Mouse (Mus musculus): ENCODE measurements around the gene Dmrt1. TPM values are rescaled to one million over a fixed set of nuclear protein-coding genes. Genes with fewer than 3 reads are reported as not detected.
A peak's percentile ranks its signal among the peaks of the same experiment; 100 is the strongest.
"Not testable (repeated sequence)": the region's sequence is repeated elsewhere in the genome, so short reads cannot be mapped to it uniquely, and the experiment has no call there.

Gene Dmrt1
- total and polyA plus RNA-seq, 3 experiments, result not detected

DNA sequence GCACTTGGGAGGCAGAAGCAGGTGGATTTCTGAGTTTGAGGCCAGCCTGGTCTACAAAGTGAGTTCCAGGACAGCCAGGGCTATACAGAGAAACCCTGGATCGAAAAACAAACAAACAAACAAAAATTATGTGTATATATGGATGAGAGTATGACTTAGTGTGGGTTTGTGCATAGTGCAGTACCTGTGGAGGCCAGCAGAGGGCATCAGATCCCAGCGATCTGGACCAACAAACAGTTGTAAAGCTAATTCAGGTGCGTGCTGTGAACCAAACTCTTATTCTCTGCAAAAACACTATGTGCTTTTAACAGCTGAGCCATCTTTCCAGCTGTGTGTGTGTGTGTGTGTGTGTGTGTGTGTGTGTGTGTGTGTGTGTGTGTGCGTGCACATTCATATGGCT, 29.6 kb upstream of the Dmrt1 start:
- TF ChIP-seq SMC3 (IDR thresholded peaks at IDR 0.05; ENCODE audit: low read depth, low read length) (peak; percentile 52), RAD21 (IDR thresholded peaks at IDR 0.05; ENCODE audit: low read depth, low read length) (peak; percentile 45), CTCF (IDR thresholded peaks at IDR 0.05 in 2 of 3, conservative IDR thresholded peaks at IDR 0.05 in 1 of 3; ENCODE audit: control insufficient read depth in 1 of 3, insufficient read depth in 1 of 3, low read depth in 2 of 3, low read length in 3 of 3, poor library complexity in 1 of 3, severe bottlenecking in 1 of 3) (peak; percentile 55 to 76 (median 68))
- H3K4me3 ChIP-seq (ENCODE audit: control insufficient read depth in 1 of 2, insufficient read depth in 1 of 2, low read depth in 2 of 2, low read length in 2 of 2); H3K9ac ChIP-seq (ENCODE audit: control insufficient read depth, low read depth, low read length, poor library complexity, severe bottlenecking); H3K36me3 ChIP-seq (ENCODE audit: control insufficient read depth in 1 of 2, insufficient read depth in 2 of 2, low read length in 2 of 2); H3K9me3 ChIP-seq (replicated peaks; ENCODE audit: insufficient read depth, low read length); H3K79me2 ChIP-seq (ENCODE audit: control insufficient read depth, insufficient read depth, low read length, poor library complexity); H3K27me3 ChIP-seq (ENCODE audit: control insufficient read depth in 1 of 2, insufficient read depth in 2 of 2, low read length in 2 of 2); H3K27ac ChIP-seq (ENCODE audit: control insufficient read depth, low read depth, low read length); H3K4me1 ChIP-seq (ENCODE audit: control insufficient read depth in 1 of 2, insufficient read depth in 2 of 2, low read length in 2 of 2): not testable (repeated sequence)
- DNase-seq (ENCODE audit: low read depth, low spot score), result peak; percentile 21

DNA sequence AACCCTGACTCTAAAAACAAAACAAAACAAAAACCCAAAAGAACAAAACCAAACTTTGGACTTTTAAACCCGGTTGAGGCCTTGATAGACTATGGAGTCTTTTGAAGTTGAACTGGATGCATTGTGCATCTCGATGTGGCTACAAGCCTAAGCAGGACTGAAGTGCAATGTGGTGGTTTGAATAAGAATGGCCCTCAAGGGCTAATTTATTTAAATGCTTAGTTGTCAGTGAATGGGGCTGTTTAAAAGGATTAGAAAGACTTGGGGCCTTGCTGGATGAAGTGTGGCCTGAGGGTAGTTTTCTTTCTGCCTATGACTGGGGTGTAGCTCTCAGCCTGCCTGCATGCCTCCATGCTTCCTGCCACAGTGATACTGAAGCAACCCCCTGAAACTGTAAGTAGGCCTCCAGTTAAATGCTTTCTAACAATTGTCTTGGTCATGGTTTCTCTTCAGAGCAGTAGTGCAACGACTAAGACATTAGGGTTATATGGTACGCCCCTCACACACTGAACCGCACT, 26.2 kb upstream of the Dmrt1 start:
- TF ChIP-seq GATA1 (IDR thresholded peaks at IDR 0.05; ENCODE audit: low read depth, low read length), result no peak
- TF ChIP-seq SIN3A (IDR thresholded peaks at IDR 0.05; ENCODE audit: low read length), result no peak
- TF ChIP-seq CTCF (IDR thresholded peaks at IDR 0.05 in 2 of 3, conservative IDR thresholded peaks at IDR 0.05 in 1 of 3; ENCODE audit: control insufficient read depth in 1 of 3, insufficient read depth in 1 of 3, low read depth in 2 of 3, low read length in 3 of 3, poor library complexity in 1 of 3, severe bottlenecking in 1 of 3), result no peak
- TF ChIP-seq KAT2A (conservative IDR thresholded peaks at IDR 0.05; ENCODE audit: low read depth, low read length), result no peak
- TF ChIP-seq TCF12 (IDR thresholded peaks at IDR 0.05; ENCODE audit: low read depth, low read length), result no peak
- TF ChIP-seq RCOR1 (IDR thresholded peaks at IDR 0.05; ENCODE audit: low read depth, low read length), result no peak
- TF ChIP-seq POLR2AphosphoS2 (IDR thresholded peaks at IDR 0.05; ENCODE audit: low read length), result no peak
- no peak for TF ChIP-seq SMC3 (IDR thresholded peaks at IDR 0.05; ENCODE audit: low read depth, low read length)
- H3K4me3 ChIP-seq (ENCODE audit: control insufficient read depth in 1 of 2, insufficient read depth in 1 of 2, low read depth in 2 of 2, low read length in 2 of 2), result no peak overlapping the region
- H3K27ac ChIP-seq (ENCODE audit: control insufficient read depth, low read depth, low read length), result no peak overlapping the region
- H3K27me3 ChIP-seq (ENCODE audit: control insufficient read depth in 1 of 2, insufficient read depth in 2 of 2, low read length in 2 of 2), result no peaks in the 10 kb centered on the region
- no peaks in the 10 kb centered on the region for H3K9me3 ChIP-seq (replicated peaks; ENCODE audit: insufficient read depth, low read length)
- DNase-seq (ENCODE audit: low read depth, low spot score), result no peak
- H3K36me3 ChIP-seq (ENCODE audit: control insufficient read depth in 1 of 2, insufficient read depth in 2 of 2, low read length in 2 of 2), result no peaks in the 10 kb centered on the region
- no peaks in the 10 kb centered on the region for H3K4me1 ChIP-seq (ENCODE audit: control insufficient read depth in 1 of 2, insufficient read depth in 2 of 2, low read length in 2 of 2)
- no peaks in the 10 kb centered on the region for H3K79me2 ChIP-seq (ENCODE audit: control insufficient read depth, insufficient read depth, low read length, poor library complexity)
- no peak overlapping the region for H3K9ac ChIP-seq (ENCODE audit: control insufficient read depth, low read depth, low read length, poor library complexity, severe bottlenecking)

GRCm38 (mm10) chr19:25480820-25481219, 24.6 kb upstream of the Dmrt1 start:
- H3K27me3 ChIP-seq (ENCODE audit: control insufficient read depth in 1 of 2, insufficient read depth in 2 of 2, low read length in 2 of 2), result no peaks in the 10 kb centered on the region
- TF ChIP-seq ZC3H11A (IDR thresholded peaks at IDR 0.05; ENCODE audit: low read depth, low read length) (no peak), SMC3 (IDR thresholded peaks at IDR 0.05; ENCODE audit: low read depth, low read length) (no peak), CHD2 (IDR thresholded peaks at IDR 0.05; ENCODE audit: low read length) (no peak), E2F4 (IDR thresholded peaks at IDR 0.05; ENCODE audit: borderline replicate concordance, low read depth, low read length) (no peak)
- H3K4me3 ChIP-seq (ENCODE audit: control insufficient read depth in 1 of 2, insufficient read depth in 1 of 2, low read depth in 2 of 2, low read length in 2 of 2), result no peak overlapping the region
- no peaks in the 10 kb centered on the region for H3K9me3 ChIP-seq (replicated peaks; ENCODE audit: insufficient read depth, low read length)
- no peak overlapping the region for H3K27ac ChIP-seq (ENCODE audit: control insufficient read depth, low read depth, low read length)
- H3K9ac ChIP-seq (ENCODE audit: control insufficient read depth, low read depth, low read length, poor library complexity, severe bottlenecking), result no peak overlapping the region
- H3K36me3 ChIP-seq (ENCODE audit: control insufficient read depth in 1 of 2, insufficient read depth in 2 of 2, low read length in 2 of 2), result no peaks in the 10 kb centered on the region
- DNase-seq (ENCODE audit: low read depth, low spot score), result no peak
- no peaks in the 10 kb centered on the region for H3K4me1 ChIP-seq (ENCODE audit: control insufficient read depth in 1 of 2, insufficient read depth in 2 of 2, low read length in 2 of 2)
- H3K79me2 ChIP-seq (ENCODE audit: control insufficient read depth, insufficient read depth, low read length, poor library complexity), result no peaks in the 10 kb centered on the region
